Mouse (Mus musculus) heart, embryonic 10.5 days (tissue): Measurements from ENCODE around the gene Cd209b. TPM values are rescaled to one million over a fixed set of nuclear protein-coding genes. Genes with fewer than 3 reads are reported as not detected.

Experiments
- DNase-seq: peaks from one replicate; pipeline ENCODE4 v3.0.0-alpha.2; 2017; ENCODE audit warnings: low spot score
- H3K27ac ChIP-seq: fragments of 300-500 bp; sonication (generic); 2 replicates; pipeline ENCODE4 v1.5.1; 2016; ENCODE audit warnings: mild to moderate bottlenecking
- H3K27me3 ChIP-seq: fragments of 300-500 bp; sonication (generic); 2 replicates; pipeline ENCODE4 v1.6.1; 2016; ENCODE audit warnings: mild to moderate bottlenecking; ENCODE audit not compliant: poor library complexity, insufficient read depth, severe bottlenecking
- H3K36me3 ChIP-seq: fragments of 300-500 bp; sonication (generic); 2 replicates; pipeline ENCODE4 v1.6.1; 2016; ENCODE audit warnings: mild to moderate bottlenecking, moderate library complexity
- H3K4me1 ChIP-seq: fragments of 300-500 bp; sonication (generic); 2 replicates; pipeline ENCODE4 v1.6.1; 2016; ENCODE audit warnings: mild to moderate bottlenecking
- H3K4me3 ChIP-seq: fragments of 300-500 bp; sonication (generic); 2 replicates; pipeline ENCODE4 v1.5.1; 2016; ENCODE audit warnings: mild to moderate bottlenecking, moderate library complexity
- H3K9me3 ChIP-seq: fragments of 300-500 bp; sonication (generic); 2 replicates; pipeline ENCODE4 v1.6.1; 2016; ENCODE audit warnings: mild to moderate bottlenecking, moderate library complexity
- WGBS: fragments of 180-500 bp; shearing (Covaris S2); methylation state at CpG from one replicate; pipeline ENCODE4 v1.1.7; 2016; 5-methylcytosine and 5-hydroxymethylcytosine counted together
- polyA plus RNA-seq: library from polyadenylated mRNA; unstranded; fragments of >200 nt; fragmentation: Nextera tagmentation; extraction: Ambion mirVana; gene quantifications from 2 replicates; pipeline ENCODE4 v1.2.1, GENCODE M21; 2016

Gene Cd209b
- not detected in 2 replicates for polyA plus RNA-seq

- no peak within 1 kb of the TSS for H3K4me3 ChIP-seq
- no peak for DNase-seq
- 0 out of 2 replicates have a peak, but pooled peaks cover 6% of the 10 kb centered on the region for H3K9me3 ChIP-seq
- no peak within 1 kb of the TSS for H3K27ac ChIP-seq
- H3K27me3 ChIP-seq: no peaks in the 10 kb centered on the region
- H3K36me3 ChIP-seq: no peaks in the 10 kb centered on the region
- no peaks in the 10 kb centered on the region for H3K4me1 ChIP-seq
- WGBS: 86% methylated on average over 3 of the region's 3 CpGs
Observed at GRCm38 (mm10) chr8:3926744-3927143, at the start of gene Cd209b. TSS of gene Cd209b (minus strand) at chr8:3926844.

GRCm38 (mm10) chr8:3956037-3956436 lies 29.4 kb upstream of the Cd209b start:
- no peak for DNase-seq
- Histone ChIP-seq H3K9me3 (peaks cover 11% of the 10 kb centered on the region; the same call in 1 of the 2 replicates), H3K27ac (no peak overlapping the region)

GRCm38 (mm10) chr8:3954646-3955045 lies 28.0 kb upstream of the Cd209b start, which contains the start of gene Cd209c:
TSS of gene Cd209c (minus strand) at chr8:3954746.
- H3K36me3 ChIP-seq: no peaks in the 10 kb centered on the region
- H3K9me3 ChIP-seq: peaks cover 10% of the 10 kb centered on the region; the same call in 1 of the 2 replicates
- no peaks in the 10 kb centered on the region for H3K4me1 ChIP-seq
- H3K27me3 ChIP-seq: no peaks in the 10 kb centered on the region
- no peak for DNase-seq
- no peak within 1 kb of the TSS for H3K4me3 ChIP-seq
- 88% methylated on average over 1 of the region's 1 CpGs for WGBS
- no peak within 1 kb of the TSS for H3K27ac ChIP-seq

More at GRCm38 (mm10) chr8:3956037-3956436, 29.4 kb upstream of the Cd209b start:
- Histone ChIP-seq H3K36me3 (no peaks in the 10 kb centered on the region), H3K27me3 (no peaks in the 10 kb centered on the region), H3K4me3 (no peak overlapping the region), H3K4me1 (no peaks in the 10 kb centered on the region)
- WGBS: 42% methylated on average over 1 of the region's 1 CpGs

GRCm38 (mm10) chr8:3940023-3940422 lies 13.4 kb upstream of the Cd209b start:
- Histone ChIP-seq H3K4me1 (no peaks in the 10 kb centered on the region), H3K9me3 (no peaks in the 10 kb centered on the region), H3K36me3 (no peaks in the 10 kb centered on the region), H3K4me3 (no peak overlapping the region), H3K27me3 (no peaks in the 10 kb centered on the region), H3K27ac (no peak overlapping the region)
- WGBS: 93% methylated on average over 3 of the region's 3 CpGs
- DNase-seq: no peak

GRCm38 (mm10) chr8:3878455-3878854 lies 48.2 kb downstream of the Cd209b start, which contains the start of gene Cd209d:
TSS of gene Cd209d (minus strand) at chr8:3878555.
- DNase-seq: no peak
- H3K4me3 ChIP-seq: no peak within 1 kb of the TSS
- H3K27me3 ChIP-seq: no peaks in the 10 kb centered on the region
- no peaks in the 10 kb centered on the region for H3K36me3 ChIP-seq
- no peaks in the 10 kb centered on the region for H3K4me1 ChIP-seq
- H3K9me3 ChIP-seq: peaks cover 12% of the 10 kb centered on the region; the same call in 1 of the 2 replicates
- 69% methylated on average over 4 of the region's 4 CpGs for WGBS
- H3K27ac ChIP-seq: no peak within 1 kb of the TSS

- no peaks in the 10 kb centered on the region for H3K4me1 ChIP-seq
- H3K36me3 ChIP-seq: no peaks in the 10 kb centered on the region
- DNase-seq: no peak
- WGBS: 74% methylated on average over 2 of the region's 2 CpGs
- H3K27me3 ChIP-seq: no peaks in the 10 kb centered on the region
- peaks cover 12% of the 10 kb centered on the region; the same call in 1 of the 2 replicates for H3K9me3 ChIP-seq
- no peak overlapping the region for H3K4me3 ChIP-seq
- H3K27ac ChIP-seq: no peak overlapping the region
Observed at GRCm38 (mm10) chr8:3876121-3876520, 50.5 kb downstream of the Cd209b start.

Other genes with a start within 250 kb of the Cd209b start
- 0.12 and 0.24 TPM in 2 replicates for gene Fcer2a, start 232.7 kb downstream of the Cd209b start, polyA plus RNA-seq
- gene Clec4g, start 206.2 kb downstream of the Cd209b start, polyA plus RNA-seq: 4.3 and 7.4 TPM in 2 replicates
- gene Cd209a, start 177.9 kb downstream of the Cd209b start, polyA plus RNA-seq: not detected in 2 replicates
- gene Cd209e, start 72.5 kb downstream of the Cd209b start, polyA plus RNA-seq: not detected in 2 replicates
- gene Cd209d, start 48.3 kb downstream of the Cd209b start, polyA plus RNA-seq: not detected in 2 replicates
- gene Cd209c, start 27.9 kb upstream of the Cd209b start, polyA plus RNA-seq: 0.28 and 0.46 TPM in 2 replicates
- not detected in 2 replicates for gene Cd209f, start 179.0 kb upstream of the Cd209b start, polyA plus RNA-seq
- 0.10 TPM in 1 of 2 replicates, not detected in the other for gene Cd209g, start 207.3 kb upstream of the Cd209b start, polyA plus RNA-seq
- gene Evi5l, start 239.7 kb upstream of the Cd209b start, polyA plus RNA-seq: 16.1 and 18.8 TPM in 2 replicates